Mouse (Mus musculus): Measurements from ENCODE around the gene Spsb3. TPM values are rescaled to one million over a fixed set of nuclear protein-coding genes. Genes with fewer than 3 reads are reported as not detected.

Spsb3 gene
- polyA plus RNA-seq, 1 experiment from 2014 or later: 46.1 TPM

DNA sequence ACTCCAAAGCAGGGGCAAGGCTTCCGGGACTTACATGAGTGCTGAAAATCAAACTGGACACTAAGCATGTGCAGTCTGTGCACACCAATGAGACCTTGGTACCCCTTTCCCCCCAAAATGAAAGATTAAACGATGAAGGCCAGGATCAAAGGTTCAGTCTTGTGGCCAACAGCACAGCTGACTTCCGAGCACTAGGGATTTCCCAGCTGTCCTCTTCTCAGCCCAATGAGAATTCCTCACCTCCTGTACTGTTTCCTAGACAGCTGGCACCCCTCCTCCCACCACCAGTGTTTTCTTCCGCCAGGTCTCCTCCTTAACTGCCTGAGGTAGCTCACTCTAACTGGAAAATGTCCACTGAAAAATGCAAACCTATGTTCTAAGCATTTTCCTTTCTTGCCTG lies 46.7 kb downstream of the Spsb3 start:
- Histone ChIP-seq H3K4me2 (no peak overlapping the region), H3K36me3 (peaks cover 32% of the 10 kb centered on the region; the same call in 1 of the 2 replicates), H3K27me3 (no peaks in the 10 kb centered on the region), H3K27ac (no peak overlapping the region), H3K9ac (replicated peaks) (no peak overlapping the region), H3K9me3 (no peaks in the 10 kb centered on the region), H3K4me3 (replicated peaks) (no peak overlapping the region), H3K4me1 (replicated peaks) (peaks cover 20% of the 10 kb centered on the region)
- ATAC-seq (ENCODE audit: insufficient number of reproducible peaks, insufficient read depth, low FRiP score, low TSS enrichment, low read depth): no peak
- 74% methylated on average over 4 of the region's 4 CpGs for WGBS

GRCm38 (mm10) chr17:24934926-24935325 lies 48.5 kb downstream of the Spsb3 start:
- Histone ChIP-seq H3K4me1 (replicated peaks) (peaks cover 20% of the 10 kb centered on the region), H3K27ac (no peak overlapping the region), H3K4me3 (replicated peaks) (peak overlapping the region; percentile 94), H3K9me3 (no peaks in the 10 kb centered on the region), H3K36me3 (peaks cover 20% of the 10 kb centered on the region; the same call in 1 of the 2 replicates), H3K4me2 (peak overlapping the region; percentile 77), H3K9ac (replicated peaks) (peak overlapping the region; percentile 87), H3K27me3 (no peaks in the 10 kb centered on the region)
- no peak for ATAC-seq (ENCODE audit: insufficient number of reproducible peaks, insufficient read depth, low FRiP score, low TSS enrichment, low read depth)
- 87% methylated on average over 4 of the region's 4 CpGs for whole genome bisulfite sequencing

DNA sequence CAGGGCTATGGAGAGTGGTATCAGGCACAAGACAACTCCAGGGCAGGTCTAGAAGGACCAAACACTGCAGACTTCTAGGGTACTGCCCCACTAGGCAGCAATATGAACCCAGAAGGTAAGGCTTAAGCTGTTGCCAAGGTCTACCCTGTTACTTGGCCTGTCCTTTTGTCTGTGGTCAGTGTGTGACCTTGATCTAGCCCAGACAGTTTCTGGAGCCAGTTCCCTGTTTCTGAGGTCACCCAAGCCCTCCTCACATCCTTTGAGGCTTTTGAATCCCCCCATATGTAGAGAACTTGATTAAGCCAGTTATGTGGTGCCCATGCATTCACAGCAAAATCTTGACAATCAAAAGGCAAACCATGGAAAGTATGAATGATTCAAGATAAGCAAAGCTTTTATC lies 49.2 kb downstream of the Spsb3 start:
- H3K27me3 ChIP-seq: no peaks in the 10 kb centered on the region
- no peak for ATAC-seq (ENCODE audit: insufficient number of reproducible peaks, insufficient read depth, low FRiP score, low TSS enrichment, low read depth)
- H3K9me3 ChIP-seq: no peaks in the 10 kb centered on the region
- H3K4me3 ChIP-seq (replicated peaks): peak overlapping the region; percentile 94
- H3K36me3 ChIP-seq: peaks cover 23% of the 10 kb centered on the region; the same call in 1 of the 2 replicates
- H3K27ac ChIP-seq: no peak overlapping the region
- peaks cover 20% of the 10 kb centered on the region for H3K4me1 ChIP-seq (replicated peaks)
- H3K4me2 ChIP-seq: peak overlapping the region; percentile 77
- peak overlapping the region; percentile 87 for H3K9ac ChIP-seq (replicated peaks)

DNA sequence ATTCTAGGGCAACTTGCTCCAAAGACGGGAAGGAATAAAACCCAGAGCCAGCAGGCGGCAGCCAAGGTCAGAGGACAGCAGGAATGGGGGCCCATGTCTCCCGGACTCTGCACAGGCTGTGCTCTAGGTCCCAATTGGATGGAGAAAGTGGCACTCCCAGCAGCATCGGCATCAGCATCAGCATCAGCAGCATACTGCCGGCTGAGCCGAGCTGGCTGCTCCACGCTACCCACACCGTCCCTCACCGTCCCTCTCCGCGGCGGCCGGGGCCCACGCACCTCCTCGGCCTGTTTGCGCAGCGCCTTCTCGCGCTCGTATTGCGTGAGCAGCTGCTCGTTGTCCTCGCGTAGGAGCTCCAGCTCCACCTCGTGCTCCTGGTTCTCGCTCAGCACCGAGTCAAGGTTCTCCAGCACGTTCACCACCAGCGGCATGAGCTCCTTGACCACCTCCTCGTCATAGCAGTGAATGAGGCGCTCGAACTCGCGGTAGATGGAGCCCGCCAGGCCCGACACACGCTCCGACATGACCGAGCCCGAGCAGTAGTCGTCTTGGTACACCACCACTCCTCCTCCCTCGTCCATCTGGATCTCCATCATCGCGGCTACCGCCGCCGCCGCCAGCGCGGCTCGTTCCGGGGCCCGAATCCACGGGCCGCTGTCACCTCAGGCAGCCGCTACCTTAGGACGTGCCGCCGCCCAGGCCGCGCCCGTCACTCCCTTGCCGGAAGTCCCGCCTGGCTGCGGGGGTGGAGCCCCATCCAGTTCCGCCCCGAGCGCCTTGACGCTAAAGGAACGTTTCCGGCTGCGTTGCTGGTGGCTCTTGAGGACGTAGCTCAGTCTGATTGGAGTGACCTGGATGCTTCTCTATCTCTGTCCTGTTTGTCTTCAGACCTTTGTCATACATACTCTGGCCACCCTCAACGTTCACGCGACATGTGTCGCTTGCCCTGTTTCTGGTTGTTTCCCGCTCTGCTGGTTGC lies 50.1 kb downstream of the Spsb3 start, which contains the start of gene Mapk8ip3:
Mapk8ip3 (minus strand) TSS at position 719 of the 979 bp plus-strand sequence.
- Histone ChIP-seq H3K27me3 (no peaks in the 10 kb centered on the region), H3K4me2 (peak within 1 kb of the TSS; percentile 77), H3K4me1 (replicated peaks) (peaks cover 20% of the 10 kb centered on the region), H3K9ac (replicated peaks) (peak within 1 kb of the TSS; percentile 87), H3K9me3 (no peaks in the 10 kb centered on the region), H3K4me3 (replicated peaks) (peak within 1 kb of the TSS; percentile 94), H3K27ac (peak within 1 kb of the TSS; percentile 76), H3K36me3 (peaks cover 20% of the 10 kb centered on the region; the same call in 1 of the 2 replicates)
- peak; percentile 96 for ATAC-seq (ENCODE audit: insufficient number of reproducible peaks, insufficient read depth, low FRiP score, low TSS enrichment, low read depth)
- WGBS: under 1% methylated on average over 78 of the region's 78 CpGs

GRCm38 (mm10) chr17:24937266-24937665 lies 50.8 kb downstream of the Spsb3 start:
- WGBS: 45% methylated on average over 6 of the region's 6 CpGs

More at GRCm38 (mm10) chr17:24937266-24937665, 50.8 kb downstream of the Spsb3 start:
- peak overlapping the region; percentile 94 for H3K4me3 ChIP-seq (replicated peaks)
- H3K27ac ChIP-seq: peak overlapping the region; percentile 73; the same call in 1 of the 2 replicates
- H3K4me2 ChIP-seq: peak overlapping the region; percentile 77
- no peaks in the 10 kb centered on the region for H3K27me3 ChIP-seq
- peaks cover 20% of the 10 kb centered on the region for H3K4me1 ChIP-seq (replicated peaks)
- peaks cover 25% of the 10 kb centered on the region; the same call in 1 of the 2 replicates for H3K36me3 ChIP-seq
- no peaks in the 10 kb centered on the region for H3K9me3 ChIP-seq
- peak overlapping the region; percentile 87; the same call in 1 of the 2 replicates for H3K9ac ChIP-seq (replicated peaks)
- no peak for ATAC-seq (ENCODE audit: insufficient number of reproducible peaks, insufficient read depth, low FRiP score, low TSS enrichment, low read depth)

Other genes with a start within 250 kb of the Spsb3 start
- gene Slc9a3r2, start 236.3 kb upstream of the Spsb3 start, polyA plus RNA-seq (2016; fragmentation: Nextera tagmentation; extraction: Ambion mirVana): 58.9 and 59.3 TPM in 2 replicates
- 0.49 and 1.3 TPM in 2 replicates for gene Npw, start 228.2 kb upstream of the Spsb3 start, polyA plus RNA-seq (2016; fragmentation: Nextera tagmentation; extraction: Ambion mirVana)
- gene Zfp598, start 217.0 kb upstream of the Spsb3 start, polyA plus RNA-seq (2016; fragmentation: Nextera tagmentation; extraction: Ambion mirVana): 24.5 and 28.4 TPM in 2 replicates
- gene Syngr3, start 196.7 kb upstream of the Spsb3 start, polyA plus RNA-seq (2016; fragmentation: Nextera tagmentation; extraction: Ambion mirVana): 7.5 and 8.2 TPM in 2 replicates
- gene Gfer, start 190.5 kb upstream of the Spsb3 start, polyA plus RNA-seq (2016; fragmentation: Nextera tagmentation; extraction: Ambion mirVana): 49.7 and 53.5 TPM in 2 replicates
- 1.7 and 1.8 TPM in 2 replicates for gene Noxo1, start 190.4 kb upstream of the Spsb3 start, polyA plus RNA-seq (2016; fragmentation: Nextera tagmentation; extraction: Ambion mirVana)
- 99.7 and 103 TPM in 2 replicates for gene Tbl3, start 179.0 kb upstream of the Spsb3 start, polyA plus RNA-seq (2016; fragmentation: Nextera tagmentation; extraction: Ambion mirVana)
- 0.29 and 0.41 TPM in 2 replicates for gene Rnf151, start 168.6 kb upstream of the Spsb3 start, polyA plus RNA-seq (2016; fragmentation: Nextera tagmentation; extraction: Ambion mirVana)
- gene Rps2, start 168.5 kb upstream of the Spsb3 start, polyA plus RNA-seq (2016; fragmentation: Nextera tagmentation; extraction: Ambion mirVana): 1,161 and 1,172 TPM in 2 replicates
- 206 and 217 TPM in 2 replicates for gene Ndufb10, start 162.2 kb upstream of the Spsb3 start, polyA plus RNA-seq (2016; fragmentation: Nextera tagmentation; extraction: Ambion mirVana)
- not detected in 2 replicates for gene Rpl3l, start 158.8 kb upstream of the Spsb3 start, polyA plus RNA-seq (2016; fragmentation: Nextera tagmentation; extraction: Ambion mirVana)
- 22.7 and 24.1 TPM in 2 replicates for gene Msrb1, start 150.0 kb upstream of the Spsb3 start, polyA plus RNA-seq (2016; fragmentation: Nextera tagmentation; extraction: Ambion mirVana)
- gene Hs3st6, start 133.7 kb upstream of the Spsb3 start, polyA plus RNA-seq (2016; fragmentation: Nextera tagmentation; extraction: Ambion mirVana): 2.7 and 4.0 TPM in 2 replicates
- gene Meiob, start 82.4 kb upstream of the Spsb3 start, polyA plus RNA-seq (2016; fragmentation: Nextera tagmentation; extraction: Ambion mirVana): not detected in 2 replicates
- gene Hagh, start 46.5 kb upstream of the Spsb3 start, polyA plus RNA-seq (2016; fragmentation: Nextera tagmentation; extraction: Ambion mirVana): 26.3 and 27.6 TPM in 2 replicates
- 18.6 and 22.5 TPM in 2 replicates for gene Fahd1, start 36.3 kb upstream of the Spsb3 start, polyA plus RNA-seq (2016; fragmentation: Nextera tagmentation; extraction: Ambion mirVana)
- 0.37 and 0.43 TPM in 2 replicates for gene Igfals, start 20.6 kb upstream of the Spsb3 start, polyA plus RNA-seq (2016; fragmentation: Nextera tagmentation; extraction: Ambion mirVana)
- gene Nubp2, start 294 bp upstream of the Spsb3 start, polyA plus RNA-seq (2016; fragmentation: Nextera tagmentation; extraction: Ambion mirVana): 50.1 and 53.2 TPM in 2 replicates
- 32.8 and 47.1 TPM in 2 replicates for gene Eme2, start 8.4 kb downstream of the Spsb3 start, polyA plus RNA-seq (2016; fragmentation: Nextera tagmentation; extraction: Ambion mirVana)
- gene Mrps34, start 8.5 kb downstream of the Spsb3 start, polyA plus RNA-seq (2016; fragmentation: Nextera tagmentation; extraction: Ambion mirVana): 89.5 and 94.8 TPM in 2 replicates
- 46.2 and 46.5 TPM in 2 replicates for gene Nme3, start 9.9 kb downstream of the Spsb3 start, polyA plus RNA-seq (2016; fragmentation: Nextera tagmentation; extraction: Ambion mirVana)
- 45.0 and 46.5 TPM in 2 replicates for gene Mapk8ip3, start 50.3 kb downstream of the Spsb3 start, polyA plus RNA-seq (2016; fragmentation: Nextera tagmentation; extraction: Ambion mirVana)
- 265 and 277 TPM in 2 replicates for gene Jpt2, start 74.0 kb downstream of the Spsb3 start, polyA plus RNA-seq (2016; fragmentation: Nextera tagmentation; extraction: Ambion mirVana)
- gene Cramp1l, start 129.1 kb downstream of the Spsb3 start, polyA plus RNA-seq (2016; fragmentation: Nextera tagmentation; extraction: Ambion mirVana): 9.4 and 12.1 TPM in 2 replicates
- gene Ift140, start 129.4 kb downstream of the Spsb3 start, polyA plus RNA-seq (2016; fragmentation: Nextera tagmentation; extraction: Ambion mirVana): 26.2 and 26.5 TPM in 2 replicates
- 11.0 and 12.0 TPM in 2 replicates for gene Tmem204, start 196.9 kb downstream of the Spsb3 start, polyA plus RNA-seq (2016; fragmentation: Nextera tagmentation; extraction: Ambion mirVana)
- gene Telo2, start 229.3 kb downstream of the Spsb3 start, polyA plus RNA-seq (2016; fragmentation: Nextera tagmentation; extraction: Ambion mirVana): 58.0 and 60.1 TPM in 2 replicates
- 0.31 and 0.42 TPM in 2 replicates for gene Ptx4, start 234.1 kb downstream of the Spsb3 start, polyA plus RNA-seq (2016; fragmentation: Nextera tagmentation; extraction: Ambion mirVana)
- gene Clcn7, start 246.7 kb downstream of the Spsb3 start, polyA plus RNA-seq (2016; fragmentation: Nextera tagmentation; extraction: Ambion mirVana): 24.6 and 26.0 TPM in 2 replicates